In genomic region chr7:141614329-141614832, GRCm38 (mm10) we compare ENCODE assay signal across 16 mouse cellular contexts. TPM values are rescaled to one million over a fixed set of nuclear protein-coding genes. Genes with fewer than 3 reads are reported as not detected.
DNase-seq lines count a peak whose midpoint lies in the region; ATAC-seq and TF ChIP-seq lines count a peak whose summit lies in the region.
"Had no signal": no experiment of that assay in that cellular context is flagged by ENCODE, and none has a peak within 500 bp of the region (broad histone marks: within the 10 kb centered on the region; RNA-seq: fewer than 3 reads in every experiment).

No protein-coding gene starts in this region.

- peak overlapping the region; percentile 16; the same call in 1 of the 2 replicates for H3K9ac ChIP-seq in liver, embryonic 14.5 days (replicated peaks)
- H3K9ac ChIP-seq in hindbrain, embryonic 12.5 days = no peak overlapping the region
- H3K9ac ChIP-seq in forebrain, embryonic 13.5 days = no peak overlapping the region
- H3K9ac ChIP-seq: limb, embryonic 12.5 days; midbrain, embryonic 12.5 days; neural tube, embryonic 15.5 days had no signal

- no peaks in the 10 kb centered on the region for H3K27me3 ChIP-seq in liver, embryonic 14.5 days (ENCODE audit: control insufficient read depth, insufficient read depth, low read length)
- H3K27me3 ChIP-seq in hindbrain, embryonic 12.5 days = no peaks in the 10 kb centered on the region
- no peaks in the 10 kb centered on the region for H3K27me3 ChIP-seq in forebrain, embryonic 13.5 days
- H3K27me3 ChIP-seq: limb, embryonic 12.5 days; midbrain, embryonic 12.5 days; neural tube, embryonic 15.5 days had no signal

- no peak overlapping the region for H3K4me3 ChIP-seq in liver, embryonic 14.5 days (ENCODE audit: insufficient read depth in 1 of 2, low read depth in 2 of 2, low read length in 2 of 2)
- no peak overlapping the region for H3K4me3 ChIP-seq in hindbrain, embryonic 12.5 days
- H3K4me3 ChIP-seq in forebrain, embryonic 13.5 days = no peak overlapping the region
- H3K4me3 ChIP-seq: forebrain, embryonic 10.5 days; limb, embryonic 12.5 days; midbrain, embryonic 12.5 days; neural tube, embryonic 15.5 days had no signal

- H3K36me3 ChIP-seq in liver, embryonic 14.5 days (replicated peaks; ENCODE audit: control insufficient read depth, insufficient read depth, low read depth) = peaks cover 90% of the 10 kb centered on the region
- H3K36me3 ChIP-seq in hindbrain, embryonic 12.5 days = peaks cover 83% of the 10 kb centered on the region
- H3K36me3 ChIP-seq in forebrain, embryonic 13.5 days (ENCODE audit: poor library complexity, severe bottlenecking) = peaks cover 90% of the 10 kb centered on the region

- TF ChIP-seq CTCF in liver, embryonic 14.5 days (IDR thresholded peaks at IDR 0.05; ENCODE audit: low read depth) = no peak

- peak overlapping the region; percentile 29 for H3K4me2 ChIP-seq in liver, embryonic 14.5 days (ENCODE audit: low read depth)
- H3K4me2 ChIP-seq in hindbrain, embryonic 12.5 days (replicated peaks) = no peak overlapping the region
- no peak overlapping the region for H3K4me2 ChIP-seq in forebrain, embryonic 13.5 days
- H3K4me2 ChIP-seq: limb, embryonic 12.5 days; midbrain, embryonic 12.5 days; neural tube, embryonic 15.5 days had no signal

- DNase-seq in spleen, adult 12 weeks (ENCODE audit: low spot score) = peak; percentile 56
- no peak for DNase-seq in spleen, adult 18-20 months
- peak; percentile 73 to 87 for DNase-seq in kidney, adult 8-10 months
- DNase-seq in liver, embryonic 14.5 days (ENCODE audit: low read depth in 3 of 3, low spot score in 3 of 3) = peak; percentile 36 to 41 (median 39)
- no peak for DNase-seq in natural killer cell, adult 2 months (ENCODE audit: low spot score in 2 of 2)
- no peak for DNase-seq in gastrocnemius, postnatal 10 days
- DNase-seq: gastrocnemius, postnatal 36 days; heart, postnatal 4 days had no signal

- TF ChIP-seq EP300 in liver, embryonic 14.5 days (IDR thresholded peaks at IDR 0.05; ENCODE audit: low read depth) = peak; percentile 38; the same call in 1 of the 2 replicates

- ATAC-seq in liver, embryonic 14.5 days (ENCODE audit: insufficient read depth) = peak; percentile 73
- ATAC-seq in hindbrain, embryonic 12.5 days (ENCODE audit: low FRiP score) = no peak
- ATAC-seq in forebrain, embryonic 13.5 days = no peak
- ATAC-seq: CD4-positive, CD25-positive, alpha-beta regulatory T cell, adult 4 months had no signal

- H3K4me1 ChIP-seq in liver, embryonic 14.5 days (replicated peaks; ENCODE audit: control insufficient read depth in 2 of 2, insufficient read depth in 2 of 2, low read length in 1 of 2) = peaks cover 14 to 15% of the 10 kb centered on the region in 2 experiments
- H3K4me1 ChIP-seq in hindbrain, embryonic 12.5 days = no peaks in the 10 kb centered on the region
- no peaks in the 10 kb centered on the region for H3K4me1 ChIP-seq in forebrain, embryonic 13.5 days
- H3K4me1 ChIP-seq: forebrain, embryonic 10.5 days; midbrain, embryonic 12.5 days had no signal

- H3K27ac ChIP-seq in liver, embryonic 14.5 days = peak overlapping the region; percentile 39
- H3K27ac ChIP-seq in hindbrain, embryonic 12.5 days = no peak overlapping the region
- H3K27ac ChIP-seq in forebrain, embryonic 13.5 days = no peak overlapping the region
- H3K27ac ChIP-seq: forebrain, embryonic 10.5 days; limb, embryonic 12.5 days; midbrain, embryonic 12.5 days; neural tube, embryonic 15.5 days had no signal

- no peaks in the 10 kb centered on the region for H3K9me3 ChIP-seq in liver, embryonic 14.5 days (ENCODE audit: control insufficient read depth, low read length)
- H3K9me3 ChIP-seq in hindbrain, embryonic 12.5 days (replicated peaks) = no peaks in the 10 kb centered on the region
- no peaks in the 10 kb centered on the region for H3K9me3 ChIP-seq in forebrain, embryonic 13.5 days (replicated peaks)
- H3K9me3 ChIP-seq: forebrain, embryonic 10.5 days; limb, embryonic 12.5 days; midbrain, embryonic 12.5 days; neural tube, embryonic 15.5 days had no signal

- 20% methylated on average over 5 of the region's 5 CpGs for WGBS in liver, embryonic 14.5 days (ENCODE audit: insufficient replicate concordance)
- 93% methylated on average over 5 of the region's 5 CpGs for WGBS in hindbrain, embryonic 12.5 days
- WGBS in forebrain, embryonic 13.5 days = 96% methylated on average over 5 of the region's 5 CpGs

RNA-seq across cellular contexts. Expression of gene Muc6, which starts 40.7 kb away (rescaled TPM):
- polyA plus RNA-seq in liver, embryonic 14.5 days (2012; rRNA removed) = 1.7 and 2.1 TPM in 2 replicates
- 3.2 and 4.0 TPM in 2 replicates for polyA plus RNA-seq in liver, embryonic 14.5 days (2014; fragmentation: Nextera tagmentation; extraction: Ambion mirVana)
- polyA plus RNA-seq in hindbrain, embryonic 12.5 days (2016; fragmentation: Nextera tagmentation; extraction: Ambion mirVana) = 0.17 and 0.30 TPM in 2 replicates
- 0.10 and 0.25 TPM in 2 replicates for polyA plus RNA-seq in forebrain, embryonic 13.5 days (2015; fragmentation: Nextera tagmentation; extraction: Ambion mirVana)
- total RNA-seq in gastrocnemius, postnatal 10 days (2021) = not detected
- total RNA-seq: gastrocnemius, postnatal 36 days; heart, postnatal 4 days; layer of hippocampus, adult 18-20 months had no signal

RNA-seq across cellular contexts. Expression of gene Ap2a2, which starts 52.4 kb away (rescaled TPM):
- 19.8 and 21.0 TPM in 2 replicates for polyA plus RNA-seq in liver, embryonic 14.5 days (2012; rRNA removed)
- polyA plus RNA-seq in liver, embryonic 14.5 days (2014; fragmentation: Nextera tagmentation; extraction: Ambion mirVana) = 43.2 and 51.2 TPM in 2 replicates
- 114 and 117 TPM in 2 replicates for polyA plus RNA-seq in hindbrain, embryonic 12.5 days (2016; fragmentation: Nextera tagmentation; extraction: Ambion mirVana)
- polyA plus RNA-seq in forebrain, embryonic 13.5 days (2015; fragmentation: Nextera tagmentation; extraction: Ambion mirVana) = 83.2 and 93.1 TPM in 2 replicates
- 10 to 100 TPM; 45.1 to 48.9 TPM for total RNA-seq in gastrocnemius, postnatal 10 days (2021)

Comparison
In these comparisons a context has a peak if more than half of its experiments do, and no peak if none do; other contexts are left out.
1. DNase-seq: peak in spleen, adult 12 weeks (single experiment), kidney, adult 8-10 months (2 of 2) and liver, embryonic 14.5 days (3 of 3); none in spleen, adult 18-20 months (0 of 2), natural killer cell, adult 2 months (0 of 2) and gastrocnemius, postnatal 10 days (single experiment).